Mouse (Mus musculus) left cerebral cortex, adult 8-10 months (tissue): Measurements from ENCODE around the gene Kctd7. TPM values are rescaled to one million over a fixed set of nuclear protein-coding genes. Genes with fewer than 3 reads are reported as not detected.

ENCODE experiments used
- DNase-seq, 2 experiments: peaks; one replicate each; pipeline ENCODE4 v3.0.0; 2022; ENCODE audit warnings: low spot score in 2 of 2
- total RNA-seq, 4 experiments: library from RNA; stranded (reverse); gene quantifications; 2 replicates each; pipeline ENCODE4 v1.2.4; 2022

Gene Kctd7
- total RNA-seq: 10 to 100 TPM; 10.6 to 15.2 (median 13.0) TPM

DNA sequence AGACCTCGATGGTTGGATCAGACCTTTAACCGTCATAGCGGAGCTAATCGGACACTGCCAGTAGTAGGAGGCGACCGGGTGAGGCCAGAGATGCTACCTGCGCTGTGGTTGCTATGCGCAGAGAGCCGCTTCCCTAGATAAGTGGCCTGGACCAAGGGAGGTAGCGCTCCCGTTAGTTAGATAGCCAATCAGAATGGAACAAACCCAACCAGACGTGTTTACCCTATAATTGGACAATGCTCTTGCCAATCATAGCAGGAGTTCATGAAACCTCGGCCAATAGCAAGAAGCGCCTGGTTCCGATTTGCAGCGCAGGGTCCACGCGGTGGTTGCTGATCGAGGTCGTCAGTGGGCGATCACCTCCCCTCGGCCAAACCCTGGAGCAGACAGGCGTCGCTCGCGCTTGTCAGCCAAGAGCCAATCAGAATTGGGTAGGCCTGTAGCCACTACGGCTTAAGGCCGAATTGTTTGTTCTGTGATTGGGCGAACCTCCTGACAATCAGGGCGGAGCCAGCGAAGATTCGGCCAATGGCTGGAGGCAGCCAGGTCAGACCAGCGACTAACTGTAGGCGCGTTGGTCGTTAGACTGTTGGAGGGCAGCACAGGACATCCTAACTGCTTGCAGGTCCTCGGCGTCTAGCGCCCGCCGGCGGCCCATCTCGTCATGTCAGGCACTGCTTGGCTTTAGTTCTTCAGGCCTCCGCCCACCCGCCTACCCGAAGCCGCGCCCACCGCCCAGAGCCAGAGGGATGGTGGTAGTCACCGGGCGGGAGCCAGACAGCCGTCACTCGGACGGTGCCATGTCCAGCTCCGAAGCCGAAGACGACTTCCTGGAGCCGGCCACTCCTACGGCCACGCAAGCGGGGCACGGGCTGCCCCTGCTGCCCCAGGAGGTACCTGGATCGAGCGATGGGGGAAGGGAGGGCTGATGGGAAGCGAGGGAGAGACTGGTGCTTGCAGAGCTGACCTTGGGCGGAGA is at the start of gene Kctd7:
Kctd7 (plus strand) TSS at position 528 of the 979 bp plus-strand sequence.
- peak; percentile 92 to 99 for DNase-seq

- no peak for DNase-seq
Observed at GRCm38 (mm10) chr5:130096754-130097153, 47.9 kb upstream of the Kctd7 start.

GRCm38 (mm10) chr5:130097837-130098236 is 46.8 kb upstream of the Kctd7 start:
- no peak for DNase-seq

DNA sequence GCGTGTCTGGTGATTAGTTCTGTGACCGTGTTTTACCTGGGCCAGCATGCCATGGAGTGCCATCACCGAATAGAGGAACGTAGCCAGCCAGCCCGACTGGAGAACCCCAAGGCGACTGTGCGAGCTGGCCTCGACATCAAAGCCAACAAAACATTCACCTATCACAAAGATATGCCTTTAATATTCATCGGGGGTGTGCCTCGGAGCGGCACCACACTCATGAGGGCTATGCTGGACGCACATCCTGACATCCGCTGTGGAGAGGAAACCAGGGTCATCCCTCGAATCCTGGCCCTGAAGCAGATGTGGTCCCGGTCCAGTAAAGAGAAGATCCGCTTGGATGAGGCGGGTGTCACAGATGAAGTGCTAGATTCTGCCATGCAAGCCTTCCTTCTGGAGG is 42.9 kb upstream of the Kctd7 start:
- no peak for DNase-seq

- no peak for DNase-seq
Observed at GRCm38 (mm10) chr5:130109348-130109747, 35.3 kb upstream of the Kctd7 start.

DNA sequence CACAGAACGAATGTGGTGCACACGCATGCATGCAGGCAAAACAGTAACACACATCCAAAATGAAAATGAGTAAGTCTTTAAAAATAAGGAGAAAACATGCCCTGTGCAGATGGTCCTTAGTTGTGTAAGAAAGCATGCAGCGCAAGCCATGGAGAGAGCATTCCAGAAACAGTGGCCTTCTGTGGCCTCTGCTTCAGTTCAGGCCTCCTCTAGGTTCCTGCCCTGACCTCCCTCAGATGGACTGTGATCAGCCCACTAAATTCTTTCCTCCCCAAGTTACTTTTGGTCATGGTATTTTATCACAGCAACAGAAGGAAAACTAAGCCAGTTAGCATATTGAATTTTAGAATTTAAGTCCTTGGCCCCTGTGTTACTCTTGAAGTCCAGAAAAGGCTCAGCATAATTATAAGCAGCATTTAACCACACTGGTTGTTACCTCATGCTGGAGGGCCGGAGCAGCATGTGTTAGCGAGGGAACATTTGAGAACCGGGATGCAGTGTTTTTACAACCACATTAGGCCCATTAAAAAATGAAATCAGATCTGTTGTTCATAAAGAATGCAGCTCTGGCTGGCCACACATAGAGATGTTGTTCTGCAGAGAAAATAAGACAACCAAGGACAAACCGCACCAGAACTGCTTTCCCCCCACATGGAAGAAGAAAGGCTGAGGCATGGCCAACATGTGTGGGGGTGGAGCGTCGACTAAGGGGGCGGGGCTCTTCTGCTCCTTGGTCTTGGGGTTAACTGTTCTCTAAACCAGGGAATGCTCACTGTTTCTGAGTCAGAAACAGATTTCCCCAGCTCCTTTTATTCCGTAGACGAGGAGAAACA is 33.8 kb upstream of the Kctd7 start:
- no peak for DNase-seq

DNA sequence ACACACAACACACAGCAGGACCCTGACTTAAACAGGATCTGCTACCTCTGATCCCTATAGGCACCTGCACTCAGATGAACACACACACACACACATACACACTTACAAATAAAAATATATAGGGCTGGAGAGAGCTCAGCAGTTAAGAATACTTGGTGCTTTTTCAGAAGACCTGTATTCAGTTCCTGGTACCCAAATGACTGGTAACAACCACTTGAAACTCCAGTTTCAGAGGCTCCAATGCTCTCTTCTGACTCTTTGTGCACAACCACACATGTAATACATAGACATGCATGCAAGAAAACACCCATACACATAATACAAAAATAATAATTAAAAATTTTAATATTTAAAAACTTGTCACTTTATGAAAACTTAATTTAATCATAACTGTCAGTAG is 32.0 kb upstream of the Kctd7 start:
- no peak for DNase-seq

GRCm38 (mm10) chr5:130116116-130116515 is 28.5 kb upstream of the Kctd7 start:
- no peak for DNase-seq

- DNase-seq: no peak
Observed at GRCm38 (mm10) chr5:130116857-130117256, 27.8 kb upstream of the Kctd7 start.

GRCm38 (mm10) chr5:130117932-130118331 is 26.7 kb upstream of the Kctd7 start:
- DNase-seq: no peak

DNA sequence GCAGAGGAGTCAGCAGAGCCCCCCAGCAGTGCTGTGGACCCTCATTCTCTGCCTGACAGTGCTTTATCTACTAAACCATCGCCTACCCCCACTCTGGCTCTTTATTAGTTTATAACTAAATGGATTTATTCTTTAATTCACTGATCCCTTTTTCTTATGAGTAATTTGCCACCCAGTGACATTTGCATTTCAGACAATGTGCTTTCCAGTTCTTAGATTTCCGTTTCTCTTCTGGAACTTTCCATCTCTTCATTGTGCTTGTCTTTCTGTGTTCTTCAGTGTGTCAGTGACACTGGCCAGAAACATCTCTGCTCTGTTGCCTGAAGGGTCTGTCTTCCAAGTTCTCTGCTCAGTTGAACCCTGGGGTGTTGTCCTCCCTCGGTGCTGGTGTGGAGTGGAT is 25.4 kb upstream of the Kctd7 start:
- DNase-seq: no peak

- no peak for DNase-seq
Observed at GRCm38 (mm10) chr5:130120070-130120736, 24.5 kb upstream of the Kctd7 start.

GRCm38 (mm10) chr5:130120904-130121303 is 23.8 kb upstream of the Kctd7 start:
- no peak for DNase-seq

DNA sequence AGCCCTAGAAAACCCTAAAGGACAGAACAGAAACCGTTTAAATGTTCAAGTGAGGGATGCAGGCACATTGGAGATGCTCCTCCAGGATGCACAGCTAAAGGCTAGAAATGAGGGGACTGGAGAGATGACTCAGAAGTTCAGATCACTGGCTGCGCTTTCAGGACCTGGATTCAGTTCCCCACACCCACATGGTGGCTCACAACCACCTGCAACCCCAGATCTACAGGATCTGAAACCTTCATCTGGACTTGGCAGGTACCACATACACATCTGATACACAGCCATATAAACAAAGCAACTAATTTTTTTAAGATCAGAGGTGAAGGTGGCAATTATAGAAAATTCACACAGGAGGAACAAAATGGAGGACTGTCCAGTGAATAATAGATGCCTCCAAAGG is 22.3 kb upstream of the Kctd7 start:
- DNase-seq: no peak

GRCm38 (mm10) chr5:130124271-130124670 is 20.4 kb upstream of the Kctd7 start:
- DNase-seq: no peak

DNA sequence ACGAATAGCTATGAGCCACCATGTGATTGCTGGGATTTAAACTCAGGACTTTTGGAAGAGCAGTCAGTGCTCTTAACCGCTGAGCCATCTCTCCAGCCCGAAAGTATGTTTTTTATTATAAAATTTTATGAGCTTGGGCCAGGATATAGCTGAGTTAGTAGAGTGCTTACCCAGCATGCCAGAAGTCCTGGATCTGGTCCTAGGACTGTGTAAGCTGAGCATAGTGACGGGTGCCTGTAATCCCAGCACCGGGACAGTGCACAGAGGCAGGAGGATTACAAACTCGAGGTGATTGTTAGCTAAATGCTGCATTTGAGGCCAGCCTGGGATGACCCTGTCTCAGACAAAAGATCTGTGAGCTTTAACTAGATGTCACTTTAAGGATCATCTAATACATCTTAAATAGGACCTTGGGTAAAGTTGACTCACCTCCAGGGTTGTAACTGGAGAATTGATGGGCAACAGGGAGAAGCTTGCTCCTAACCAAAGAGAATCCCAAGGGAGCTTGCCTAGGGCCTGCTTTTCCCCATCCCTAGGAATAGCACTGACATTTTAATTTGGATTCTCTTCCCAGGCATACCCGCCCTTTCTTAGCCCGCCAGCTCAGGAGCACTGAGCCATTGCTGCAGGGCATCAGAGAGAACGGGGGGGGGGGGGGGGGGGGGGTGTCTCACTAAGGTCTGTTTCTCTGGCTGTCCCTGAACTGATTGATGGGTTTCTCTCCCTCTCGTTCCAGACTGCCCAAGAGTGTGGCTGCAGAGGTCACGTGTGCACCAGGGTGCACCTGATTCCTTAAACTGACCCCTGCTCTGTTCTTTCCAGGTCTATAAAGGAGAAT is 15.8 kb upstream of the Kctd7 start:
- no peak for DNase-seq

DNA sequence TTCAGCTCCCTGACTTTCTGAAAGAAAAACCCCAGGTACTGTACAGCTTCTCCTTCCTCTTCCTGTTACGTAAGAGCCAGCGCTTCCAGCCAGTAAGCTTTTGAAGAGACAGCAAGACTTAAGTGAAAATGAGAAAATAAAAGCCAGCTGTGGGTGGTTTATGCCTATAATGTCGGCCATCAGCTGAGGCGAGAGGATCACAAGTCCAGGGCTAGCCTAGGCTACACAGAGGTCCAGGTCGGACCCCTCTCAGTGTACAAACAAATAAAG is 15.2 kb upstream of the Kctd7 start:
- DNase-seq: no peak

DNA sequence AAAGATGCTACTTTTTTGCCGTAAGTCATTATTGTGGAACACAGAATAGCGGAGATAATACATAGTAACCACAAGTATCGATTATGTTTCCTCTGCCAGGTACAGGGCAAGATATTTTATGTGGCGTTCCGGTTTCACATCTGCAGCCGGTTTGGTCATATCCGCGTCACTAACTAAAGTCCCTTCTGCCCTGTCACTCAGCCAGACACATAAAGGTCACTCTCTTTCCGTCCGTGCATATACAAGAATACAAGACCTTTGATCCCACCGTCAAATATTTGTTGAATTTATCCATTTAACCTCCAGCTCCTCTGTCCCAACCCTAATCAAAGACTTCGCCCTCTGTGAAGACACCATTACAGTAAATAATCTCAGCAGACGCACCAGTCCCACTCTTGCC is 8.1 kb upstream of the Kctd7 start:
- no peak for DNase-seq

- DNase-seq: peak in 1 of 2 experiments; percentile 83
Observed at GRCm38 (mm10) chr5:130139393-130139792, 5.3 kb upstream of the Kctd7 start.

GRCm38 (mm10) chr5:130141138-130141537 is 3.5 kb upstream of the Kctd7 start:
- no peak for DNase-seq

DNA sequence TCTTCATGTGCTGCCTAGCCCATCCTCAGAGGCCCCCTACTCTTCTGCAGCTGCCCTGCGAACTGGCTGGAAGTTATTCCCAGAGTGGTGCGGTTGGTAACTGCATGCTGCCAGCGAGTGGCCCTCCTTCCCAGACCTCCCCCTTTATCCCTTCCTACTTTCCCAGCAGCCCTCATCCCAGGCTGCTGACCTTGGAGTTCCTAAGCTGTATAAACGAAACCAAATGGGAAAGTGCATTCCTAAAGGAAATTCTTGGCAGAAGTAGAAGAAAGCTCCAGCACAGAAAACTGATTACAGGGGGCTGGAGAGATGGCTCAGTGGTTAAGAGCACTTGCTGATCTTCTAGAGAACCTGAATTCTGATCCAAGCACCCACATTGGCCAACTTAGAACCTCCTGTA is 2.6 kb upstream of the Kctd7 start:
- DNase-seq: no peak
